Comparison of ENCODE assay signal across 15 mouse cellular contexts in genomic region chr7:118143123-118143522, GRCm38 (mm10).
"Had no signal": no experiment of that assay in that cellular context is flagged by ENCODE, and none has a peak within 500 bp of the region (broad histone marks: within the 10 kb centered on the region; RNA-seq: fewer than 3 reads in every experiment).

No protein-coding gene starts in this region.

- H3K4me3 ChIP-seq: intestine, embryonic 15.5 days; limb, embryonic 13.5 days; midbrain, embryonic 10.5 days; myocyte; neural tube, embryonic 12.5 days; stomach, embryonic 15.5 days had no signal

- H3K9me3 ChIP-seq: intestine, embryonic 15.5 days; limb, embryonic 13.5 days; midbrain, embryonic 10.5 days; neural tube, embryonic 12.5 days; stomach, embryonic 15.5 days had no signal

- H3K4me2 ChIP-seq: intestine, embryonic 15.5 days; limb, embryonic 13.5 days; neural tube, embryonic 12.5 days; stomach, embryonic 15.5 days had no signal

- ATAC-seq: intestine, embryonic 15.5 days had no signal

- H3K27me3 ChIP-seq: intestine, embryonic 15.5 days; limb, embryonic 13.5 days; neural tube, embryonic 12.5 days; stomach, embryonic 15.5 days had no signal

- H3K27ac ChIP-seq: intestine, embryonic 15.5 days; limb, embryonic 13.5 days; midbrain, embryonic 10.5 days; neural tube, embryonic 12.5 days; stomach, embryonic 15.5 days had no signal

- H3K4me1 ChIP-seq: intestine, embryonic 15.5 days; limb, embryonic 13.5 days; midbrain, embryonic 10.5 days; neural tube, embryonic 12.5 days; stomach, embryonic 15.5 days had no signal

- H3K9ac ChIP-seq: intestine, embryonic 15.5 days; limb, embryonic 13.5 days; neural tube, embryonic 12.5 days; stomach, embryonic 15.5 days had no signal

- DNase-seq: kidney, adult 18-20 months; kidney, postnatal 25 days; layer of hippocampus, adult 9-11 months; left cerebral cortex, postnatal 4 days; lung, adult 18-20 months; midbrain, embryonic 14.5 days; right cerebral cortex, postnatal 14 days; thymus, adult 2 months; thymus, postnatal 25 days had no signal
